Mouse (Mus musculus) adrenal gland, postnatal 4 days (tissue): ENCODE measurements around the gene Ccnh. TPM values are rescaled to one million over a fixed set of nuclear protein-coding genes. Genes with fewer than 3 reads are reported as not detected.
"Not testable (repeated sequence)": the region's sequence is repeated elsewhere in the genome, so short reads cannot be mapped to it uniquely, and the experiment has no call there.

ENCODE experiments used
- DNase-seq, 2 experiments: peaks; one replicate each; pipeline ENCODE4 v3.0.0; 2021 to 2022; ENCODE audit warnings: low spot score in 2 of 2, mixed read lengths in 2 of 2
- long read RNA-seq, 2 experiments: library from polyadenylated mRNA; stranded (forward); transcript quantifications; one replicate each; pipeline ENCODE4 v2.0.0; 2021
- total RNA-seq, 2 experiments: library from RNA; stranded (reverse); gene quantifications; 2 replicates each; pipeline ENCODE4 v1.2.3; 2021

The Ccnh gene
- total RNA-seq: 10 to 100 TPM; 46.6 to 47.8 TPM
- long read RNA-seq, experiment 1, transcript Ccnh-201 (9 exons, 2,045 nt): major isoform, 29 of 46 reads
- long read RNA-seq, experiment 1, partial matches to known transcripts: 0 of 46 reads
- long read RNA-seq, experiment 1, other reads (novel, unspliced or antisense): 16 of 46 reads
- long read RNA-seq, experiment 2, transcript Ccnh-201 (9 exons, 2,045 nt): major isoform, 45 of 59 reads
- long read RNA-seq, experiment 2, partial matches to known transcripts: 0 of 59 reads
- long read RNA-seq, experiment 2, other reads (novel, unspliced or antisense): 11 of 59 reads

- peak; percentile 79 to 89 for DNase-seq
Measured at GRCm38 (mm10) chr13:85188903-85189643, at the start of gene Ccnh. Gene Ccnh (plus strand): TSS chr13:85189408.

DNA sequence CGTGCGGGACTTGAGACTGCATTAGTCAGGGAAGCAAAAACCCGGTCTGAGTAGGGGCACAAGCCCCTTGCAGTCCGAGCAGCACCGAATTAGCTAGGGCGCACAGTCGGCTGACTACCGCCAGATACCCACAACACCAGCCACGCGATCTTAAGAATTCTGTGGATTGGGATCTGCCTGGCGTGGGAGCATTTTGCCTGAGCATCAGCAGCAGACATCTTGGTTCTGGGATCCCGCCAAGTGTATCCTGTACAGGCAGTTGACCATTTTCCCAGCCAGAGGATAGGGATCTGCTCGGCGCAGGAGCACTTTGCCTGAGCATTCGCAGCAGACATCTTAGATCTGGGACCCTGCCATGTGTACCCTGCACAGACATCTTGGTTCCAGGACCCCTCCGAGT lies 45.8 kb upstream of the Ccnh start:
- DNase-seq: not testable (repeated sequence)

DNA sequence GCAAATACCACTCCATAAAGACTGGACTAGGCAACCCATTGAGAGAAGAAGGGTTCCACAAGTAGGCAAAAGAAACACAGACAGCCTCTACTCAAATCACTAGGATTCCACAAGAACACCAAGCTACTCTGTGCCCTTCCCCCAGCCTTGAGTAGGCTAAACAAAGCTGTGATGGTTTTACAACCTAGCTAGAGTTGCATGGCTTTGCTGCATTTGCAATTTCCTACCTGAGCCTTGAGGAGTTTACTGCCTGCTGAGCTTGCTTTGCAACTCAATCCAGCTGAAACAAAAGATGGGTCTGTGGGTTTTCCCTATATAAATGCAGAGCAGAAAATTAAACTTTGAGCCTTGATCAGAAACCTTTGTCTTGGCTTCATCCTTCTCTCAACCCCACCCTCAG lies 42.7 kb upstream of the Ccnh start:
- no peak for DNase-seq

DNA sequence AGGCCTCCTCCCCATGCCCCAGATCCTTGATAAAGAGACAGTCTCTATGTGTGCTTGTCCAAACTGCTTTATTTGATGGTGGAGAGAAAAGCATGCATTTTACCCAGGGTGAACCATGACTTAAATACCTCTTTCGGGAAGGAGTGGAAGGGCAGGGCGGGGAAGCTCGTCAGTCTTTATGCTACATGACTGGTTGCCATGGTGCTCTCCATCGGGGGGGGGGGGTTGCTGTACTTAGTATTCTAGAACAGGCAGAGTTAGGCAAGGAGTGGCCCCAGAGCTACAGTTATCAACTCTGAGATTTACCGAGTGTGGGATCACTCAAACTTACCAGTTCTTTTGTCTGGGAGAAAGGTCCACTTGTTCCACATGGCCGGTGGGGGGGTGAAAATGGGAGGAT lies 34.5 kb upstream of the Ccnh start:
- no peak for DNase-seq

DNA sequence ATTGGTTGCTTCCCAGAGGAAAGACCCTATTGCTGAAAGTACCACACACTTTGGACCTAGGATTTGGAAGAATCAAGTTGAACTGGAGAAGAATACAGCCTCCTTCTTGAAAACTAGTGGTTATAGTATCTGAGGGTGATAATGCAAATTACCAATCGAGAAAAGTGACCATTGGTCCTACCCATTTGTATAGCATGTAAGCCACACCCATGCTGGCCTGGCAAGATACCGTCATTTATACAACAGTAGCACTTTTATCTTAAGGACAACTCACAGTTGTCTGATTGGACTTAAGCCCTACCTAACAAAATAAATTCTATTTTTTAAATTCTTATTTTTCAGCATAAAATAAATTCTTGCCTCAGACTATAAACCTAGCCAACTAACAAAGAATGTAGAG lies 29.2 kb upstream of the Ccnh start:
- no peak for DNase-seq

DNA sequence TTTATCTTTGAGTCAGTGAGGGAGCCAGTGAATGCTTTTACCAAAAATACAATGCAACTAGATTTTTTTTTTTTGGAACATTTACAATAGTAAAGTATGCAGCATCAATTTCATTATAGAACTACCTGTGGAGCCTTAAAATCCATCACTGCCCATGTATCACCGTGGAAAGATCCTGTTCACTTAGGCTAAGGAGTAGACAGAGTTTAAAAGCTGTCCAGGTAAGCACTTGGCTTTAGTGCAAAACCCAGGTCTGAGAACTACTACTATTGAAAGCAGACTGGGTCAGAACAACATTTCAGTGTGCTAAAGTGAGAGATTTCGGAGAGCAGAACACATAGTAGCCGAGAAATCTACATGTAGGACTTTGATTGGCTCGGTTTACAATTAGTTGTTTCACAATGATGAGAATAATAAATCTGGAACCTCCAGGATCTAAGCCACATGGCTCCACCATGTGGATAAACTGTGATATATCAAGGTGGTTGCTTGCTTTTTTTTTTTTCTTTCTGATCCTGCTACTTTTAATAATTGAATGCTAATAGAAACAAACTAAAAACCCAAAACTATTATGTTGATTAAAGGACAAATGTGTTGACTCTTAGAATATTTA lies 24.6 kb upstream of the Ccnh start:
- no peak for DNase-seq

- no peak for DNase-seq
Measured at GRCm38 (mm10) chr13:85189644-85190121, 475 bp downstream of the Ccnh start.

DNA sequence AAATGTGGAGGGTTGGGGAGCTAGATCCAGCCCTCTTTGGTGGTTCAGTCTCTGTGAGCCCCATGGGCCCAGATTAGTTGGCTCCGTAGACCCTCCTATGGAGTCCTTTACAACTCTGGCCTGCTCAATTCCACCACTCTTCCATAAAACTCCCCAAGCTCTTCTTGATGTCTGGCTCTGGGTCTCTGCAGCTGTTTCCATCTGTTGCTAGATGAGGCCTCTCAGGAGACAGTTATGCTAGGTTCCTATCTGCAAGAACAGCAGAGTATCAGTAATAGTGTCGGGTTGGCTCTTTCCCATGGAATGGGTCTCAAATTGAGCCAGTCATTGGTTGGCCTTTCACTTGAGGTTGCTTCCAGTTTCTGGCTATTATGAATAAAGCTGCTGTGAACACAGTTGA lies 2.0 kb downstream of the Ccnh start:
- DNase-seq: no peak

DNA sequence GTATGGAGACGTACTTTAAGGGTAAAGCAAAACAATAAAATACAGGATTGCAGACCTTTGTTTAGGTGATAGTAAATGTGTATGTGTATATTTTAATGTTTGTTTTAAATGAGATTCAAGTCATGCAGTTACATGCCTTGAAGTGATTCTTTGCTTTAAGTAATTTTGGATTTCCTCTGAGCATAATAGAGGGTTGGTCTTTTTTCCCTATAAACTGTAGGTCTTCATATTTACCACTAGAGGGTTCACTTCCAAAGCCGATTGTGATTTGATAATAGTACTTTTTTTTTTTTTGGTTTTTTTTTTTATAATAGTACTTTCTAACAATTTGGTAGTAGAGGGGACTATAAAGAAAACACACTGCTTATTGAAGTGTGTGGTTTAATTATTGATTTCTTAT lies 18.3 kb downstream of the Ccnh start:
- DNase-seq: no peak

GRCm38 (mm10) chr13:85208656-85209055 lies 19.4 kb downstream of the Ccnh start:
- DNase-seq: no peak

DNA sequence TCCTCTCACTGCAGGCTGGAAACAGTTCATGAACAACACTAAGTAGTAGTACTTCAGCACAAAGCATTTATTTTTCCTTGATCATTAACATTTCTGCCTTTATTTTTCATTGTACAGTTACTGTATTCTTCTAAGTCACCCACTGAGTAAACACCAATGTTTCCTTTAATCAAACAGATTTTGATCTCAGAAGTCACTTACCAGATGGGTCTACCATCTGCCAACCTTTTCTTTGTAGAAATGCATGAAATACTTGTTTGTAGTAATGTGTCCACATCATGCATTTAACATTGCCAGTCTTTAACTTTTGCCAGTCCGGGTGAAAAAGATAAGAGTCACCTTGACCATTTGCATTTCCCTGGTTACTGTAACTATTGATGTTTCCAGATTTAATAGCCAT lies 21.1 kb downstream of the Ccnh start:
- DNase-seq: no peak

DNA sequence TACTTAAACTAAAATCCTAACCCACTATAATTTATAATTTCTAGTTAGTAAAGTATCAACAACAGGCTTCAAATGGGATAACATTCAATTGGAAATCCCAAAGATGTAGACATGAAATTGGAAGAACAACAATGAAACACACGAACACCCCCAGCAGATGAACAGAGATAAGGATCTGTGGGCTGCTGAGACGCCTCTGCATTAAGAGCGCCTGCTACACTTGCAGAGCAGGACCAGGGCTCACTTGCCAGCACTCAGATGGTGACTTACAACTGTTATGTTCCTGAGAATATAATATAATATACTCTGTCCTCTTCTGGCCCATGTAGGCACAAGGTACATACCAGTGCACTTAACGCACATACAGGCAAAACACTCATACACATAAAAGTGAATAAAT lies 29.4 kb downstream of the Ccnh start:
- no peak for DNase-seq

GRCm38 (mm10) chr13:85238760-85239159 lies 49.6 kb downstream of the Ccnh start:
- DNase-seq: no peak

Other genes starting within 250 kb of the Ccnh start
- 10 to 100 TPM; 53.5 to 55.1 TPM for gene Rasa1, start 99.7 kb downstream of the Ccnh start, total RNA-seq